Mouse (Mus musculus): ENCODE data around the gene Pawr. TPM values are rescaled to one million over a fixed set of nuclear protein-coding genes. Genes with fewer than 3 reads are reported as not detected.

The Pawr gene
- polyA plus RNA-seq, 1 experiment from 2014 or later = 9.9 TPM

- Histone ChIP-seq H3K36me3 (no peaks in the 10 kb centered on the region), H3K9ac (no peak overlapping the region), H3K9me3 (no peaks in the 10 kb centered on the region), H3K4me2 (no peak overlapping the region), H3K4me1 (peaks cover 8% of the 10 kb centered on the region), H3K27ac (replicated peaks) (no peak overlapping the region), H3K4me3 (no peak overlapping the region), H3K27me3 (replicated peaks) (no peaks in the 10 kb centered on the region)
- no peak for ATAC-seq (ENCODE audit: extremely low read depth, insufficient number of reproducible peaks, low FRiP score, low TSS enrichment)
- WGBS = 95% methylated on average over 2 of the region's 2 CpGs
Observed at GRCm38 (mm10) chr10:108457054-108457453, 125.1 kb downstream of the Pawr start.

- Histone ChIP-seq H3K4me2 (no peak overlapping the region), H3K4me1 (peaks cover 4% of the 10 kb centered on the region), H3K9me3 (no peaks in the 10 kb centered on the region), H3K27ac (replicated peaks) (no peak overlapping the region), H3K4me3 (no peak overlapping the region), H3K9ac (no peak overlapping the region), H3K27me3 (replicated peaks) (no peaks in the 10 kb centered on the region), H3K36me3 (no peaks in the 10 kb centered on the region)
- ATAC-seq (ENCODE audit: extremely low read depth, insufficient number of reproducible peaks, low FRiP score, low TSS enrichment) = no peak
- WGBS = 73% methylated on average over 2 of the region's 2 CpGs
Observed at GRCm38 (mm10) chr10:108461862-108462261, 129.9 kb downstream of the Pawr start.

Small RNA genes lying within 50 kb of the gene (microRNA-seq; reads per million reads assigned to microRNA genes)
- gene Gm25591 = not detected

Other genes starting within 250 kb of the Pawr start
- 88.1 and 100.0 TPM in 2 replicates for gene Ppp1r12a, start 169.9 kb upstream of the Pawr start, polyA plus RNA-seq (2015; fragmentation: Nextera tagmentation; extraction: Ambion mirVana)

Measured in heart, embryonic 13.5 days (tissue).